Mouse (Mus musculus): ENCODE results near the gene Hif3a.

GRCm38 (mm10) chr7:17056601-17057523 lies 5.4 kb downstream of the Hif3a start:
- TF ChIP-seq CTCF (IDR thresholded peaks at IDR 0.05; ENCODE audit: insufficient read depth, low read depth, low read length) (no peak), POLR2A (IDR thresholded peaks at IDR 0.05; ENCODE audit: insufficient read depth, low read depth, low read length) (no peak)

Data from olfactory bulb, adult 2 months (tissue).